Mouse (Mus musculus): ENCODE data around the gene Rhobtb1.

GRCm38 (mm10) chr10:69240530-69240929 is 89.3 kb downstream of the Rhobtb1 start:
- TF ChIP-seq CTCF (IDR thresholded peaks at IDR 0.05; ENCODE audit: insufficient read depth, low read length) (no peak), POLR2A (IDR thresholded peaks at IDR 0.05; ENCODE audit: borderline replicate concordance, extremely low read depth, low read depth, low read length) (no peak)
